Mouse (Mus musculus): ENCODE measurements around the gene Mroh7.

Mroh7 gene

GRCm38 (mm10) chr4:106633281-106634085, 97.2 kb downstream of the Mroh7 start:
- in situ Hi-C loops (cut with MboI, MseI) = loop anchor here (5.0 kb wide), 1 partner anchor 74 kb away; no protein-coding TSS in a partner anchor

- in situ Hi-C loops (cut with MboI, MseI) = loop anchor here (5.0 kb wide), 1 partner anchor 75 kb away; no protein-coding TSS in a partner anchor
Observed at GRCm38 (mm10) chr4:106632313-106632712, 98.4 kb downstream of the Mroh7 start.

Measured in regulatory T cell (primary cell).